In genomic region chr15:62048981-62049380, GRCm38 (mm10) we compare ENCODE assay signal across 16 mouse cellular contexts.
DNase-seq lines count a peak whose midpoint lies in the region; ATAC-seq and TF ChIP-seq lines count a peak whose summit lies in the region.
"Had no signal": no experiment of that assay in that cellular context is flagged by ENCODE, and none has a peak within 500 bp of the region (broad histone marks: within the 10 kb centered on the region; RNA-seq: fewer than 3 reads in every experiment).

No protein-coding gene starts in this region.

- H3K27me3 ChIP-seq in lung, embryonic 15.5 days: no peaks in the 10 kb centered on the region
- no peaks in the 10 kb centered on the region for H3K27me3 ChIP-seq in embryonic facial prominence, embryonic 10.5 days (replicated peaks; ENCODE audit: low read depth, poor library complexity, severe bottlenecking)
- no peaks in the 10 kb centered on the region for H3K27me3 ChIP-seq in embryonic facial prominence, embryonic 15.5 days
- no peaks in the 10 kb centered on the region for H3K27me3 ChIP-seq in stomach, postnatal 0 days (ENCODE audit: control insufficient read depth, insufficient read depth, low read length)
- H3K27me3 ChIP-seq: forebrain, embryonic 15.5 days; hindbrain, embryonic 12.5 days had no signal

- H3K4me1 ChIP-seq in lung, embryonic 15.5 days: peaks cover 19% of the 10 kb centered on the region
- H3K4me1 ChIP-seq in embryonic facial prominence, embryonic 10.5 days: peaks cover 24% of the 10 kb centered on the region
- peaks cover 18% of the 10 kb centered on the region for H3K4me1 ChIP-seq in embryonic facial prominence, embryonic 15.5 days
- H3K4me1 ChIP-seq in stomach, postnatal 0 days (replicated peaks; ENCODE audit: control insufficient read depth, insufficient read depth): 0 out of 2 replicates have a peak, but pooled peaks cover 2% of the 10 kb centered on the region
- H3K4me1 ChIP-seq: forebrain, embryonic 15.5 days; hindbrain, embryonic 12.5 days; midbrain, embryonic 10.5 days had no signal

- H3K27ac ChIP-seq in lung, embryonic 15.5 days: peak overlapping the region; percentile 44
- H3K27ac ChIP-seq in embryonic facial prominence, embryonic 10.5 days (replicated peaks): peak overlapping the region; percentile 65
- no peak overlapping the region for H3K27ac ChIP-seq in embryonic facial prominence, embryonic 15.5 days (replicated peaks)
- no peak overlapping the region for H3K27ac ChIP-seq in stomach, postnatal 0 days (replicated peaks)
- H3K27ac ChIP-seq: forebrain, embryonic 15.5 days; hindbrain, embryonic 12.5 days; midbrain, embryonic 10.5 days had no signal

- DNase-seq in lung, postnatal 4 days: no peak
- DNase-seq in embryonic facial prominence, embryonic 10.5 days (ENCODE audit: low spot score): no peak
- DNase-seq in cerebellum, adult 9-10 months: no peak
- DNase-seq in urinary bladder, postnatal 4 days (ENCODE audit: low spot score in 2 of 2): no peak
- DNase-seq in stomach, postnatal 0 days (ENCODE audit: low spot score): no peak
- DNase-seq: adrenal gland, postnatal 25 days; cerebellum, adult 9-11 months; gastrocnemius, postnatal 36 days; kidney, postnatal 36 days; left cerebral cortex, postnatal 4 days had no signal

- ATAC-seq in lung, embryonic 15.5 days (ENCODE audit: borderline replicate concordance, extremely low read depth, low FRiP score, low TSS enrichment): peak; percentile 9; the same call in 1 of the 2 replicates
- ATAC-seq in embryonic facial prominence, embryonic 15.5 days (ENCODE audit: insufficient number of reproducible peaks, low FRiP score, low TSS enrichment, low read depth): no peak
- no peak for ATAC-seq in stomach, postnatal 0 days (ENCODE audit: low FRiP score, low TSS enrichment)
- ATAC-seq: forebrain, embryonic 15.5 days; intestine, postnatal 0 days had no signal

- H3K9me3 ChIP-seq in lung, embryonic 15.5 days: no peaks in the 10 kb centered on the region
- H3K9me3 ChIP-seq in embryonic facial prominence, embryonic 10.5 days: peaks cover 4% of the 10 kb centered on the region; the same call in 1 of the 2 replicates
- no peaks in the 10 kb centered on the region for H3K9me3 ChIP-seq in embryonic facial prominence, embryonic 15.5 days (replicated peaks)
- H3K9me3 ChIP-seq in stomach, postnatal 0 days (ENCODE audit: control insufficient read depth, low read length): no peaks in the 10 kb centered on the region
- H3K9me3 ChIP-seq: forebrain, embryonic 15.5 days; hindbrain, embryonic 12.5 days had no signal

- TF ChIP-seq CTCF in stomach, postnatal 0 days (IDR thresholded peaks at IDR 0.05; ENCODE audit: low read depth): no peak

- no peak for TF ChIP-seq EP300 in stomach, postnatal 0 days (optimal IDR thresholded peaks at IDR 0.05)

- peak overlapping the region; percentile 32; the same call in 1 of the 2 replicates for H3K4me2 ChIP-seq in lung, embryonic 15.5 days
- H3K4me2 ChIP-seq in embryonic facial prominence, embryonic 15.5 days (replicated peaks): peak overlapping the region; percentile 19; the same call in 1 of the 2 replicates
- no peak overlapping the region for H3K4me2 ChIP-seq in stomach, postnatal 0 days (replicated peaks; ENCODE audit: low read depth)
- H3K4me2 ChIP-seq: forebrain, embryonic 15.5 days; hindbrain, embryonic 12.5 days had no signal

- H3K4me3 ChIP-seq in lung, embryonic 15.5 days: no peak overlapping the region
- no peak overlapping the region for H3K4me3 ChIP-seq in embryonic facial prominence, embryonic 10.5 days
- no peak overlapping the region for H3K4me3 ChIP-seq in embryonic facial prominence, embryonic 15.5 days (replicated peaks)
- H3K4me3 ChIP-seq in stomach, postnatal 0 days (ENCODE audit: low read depth, low read length): no peak overlapping the region
- H3K4me3 ChIP-seq: forebrain, embryonic 15.5 days; hindbrain, embryonic 12.5 days; midbrain, embryonic 10.5 days had no signal

- H3K9ac ChIP-seq in lung, embryonic 15.5 days: no peak overlapping the region
- no peak overlapping the region for H3K9ac ChIP-seq in embryonic facial prominence, embryonic 15.5 days
- no peak overlapping the region for H3K9ac ChIP-seq in stomach, postnatal 0 days (ENCODE audit: low read length)
- H3K9ac ChIP-seq: forebrain, embryonic 15.5 days; hindbrain, embryonic 12.5 days had no signal

- H3K36me3 ChIP-seq in lung, embryonic 15.5 days: no peaks in the 10 kb centered on the region
- H3K36me3 ChIP-seq in embryonic facial prominence, embryonic 10.5 days (replicated peaks): no peaks in the 10 kb centered on the region
- H3K36me3 ChIP-seq in embryonic facial prominence, embryonic 15.5 days: no peaks in the 10 kb centered on the region
- no peaks in the 10 kb centered on the region for H3K36me3 ChIP-seq in stomach, postnatal 0 days (ENCODE audit: control insufficient read depth, insufficient read depth, low read length)
- H3K36me3 ChIP-seq: forebrain, embryonic 15.5 days; hindbrain, embryonic 12.5 days; midbrain, embryonic 10.5 days had no signal

- 40% methylated on average over 4 of the region's 4 CpGs for WGBS in lung, embryonic 15.5 days
- 81% methylated on average over 4 of the region's 4 CpGs for WGBS in embryonic facial prominence, embryonic 10.5 days
- WGBS in embryonic facial prominence, embryonic 15.5 days: 68% methylated on average over 4 of the region's 4 CpGs
- WGBS in stomach, postnatal 0 days: 49% methylated on average over 4 of the region's 4 CpGs

Comparison
In these comparisons a context has a peak if more than half of its experiments do, and no peak if none do; other contexts are left out.
1. H3K27ac ChIP-seq: peak in lung, embryonic 15.5 days (single experiment) and embryonic facial prominence, embryonic 10.5 days (single experiment); none in embryonic facial prominence, embryonic 15.5 days (single experiment) and stomach, postnatal 0 days (single experiment).